Mouse (Mus musculus) hindbrain, embryonic 16.5 days (tissue): ENCODE results near the gene Chst3. TPM values are rescaled to one million over a fixed set of nuclear protein-coding genes. Genes with fewer than 3 reads are reported as not detected.
"Not testable (repeated sequence)": the region's sequence is repeated elsewhere in the genome, so short reads cannot be mapped to it uniquely, and the experiment has no call there.

Source experiments
- ATAC-seq: fragments of 200-750 bp; cut with Nextera tagmentation; 2 replicates; pipeline ENCODE4 v1.8.0; 2017; ENCODE audit warnings: moderate TSS enrichment, moderate library complexity
- H3K27ac ChIP-seq: fragments of 300-500 bp; sonication (generic); 2 replicates; pipeline ENCODE4 v1.5.1; 2014; ENCODE audit warnings: low read depth, mild to moderate bottlenecking, control low read depth, low read length, moderate library complexity
- H3K27me3 ChIP-seq: fragments of 300-500 bp; sonication (generic); replicated peaks from 2 replicates; pipeline ENCODE4 v1.6.1; 2014; ENCODE audit warnings: low read length; ENCODE audit not compliant: control insufficient read depth, insufficient read depth
- H3K36me3 ChIP-seq: fragments of 300-500 bp; sonication (generic); 2 replicates; pipeline ENCODE4 v1.6.1; 2014; ENCODE audit warnings: mild to moderate bottlenecking, low read length, moderate library complexity, mixed read lengths; ENCODE audit not compliant: control insufficient read depth, insufficient read depth
- H3K4me1 ChIP-seq: fragments of 300-500 bp; sonication (generic); 2 replicates; pipeline ENCODE4 v1.6.1; 2014; ENCODE audit warnings: low read depth, low read length; ENCODE audit not compliant: control insufficient read depth, insufficient read depth
- H3K4me2 ChIP-seq: fragments of 300-500 bp; sonication (generic); 2 replicates; pipeline ENCODE4 v1.6.1; 2014; ENCODE audit warnings: mild to moderate bottlenecking, low read length, control low read depth, moderate library complexity
- H3K4me3 ChIP-seq: fragments of 300-500 bp; sonication (generic); 2 replicates; pipeline ENCODE4 v1.5.1; 2014; ENCODE audit warnings: mild to moderate bottlenecking, low read length, control low read depth, moderate library complexity
- H3K9ac ChIP-seq: fragments of 300-500 bp; sonication (generic); 2 replicates; pipeline ENCODE4 v1.6.1; 2014; ENCODE audit warnings: low read depth, mild to moderate bottlenecking, control low read depth, low read length, moderate library complexity
- H3K9me3 ChIP-seq: fragments of 300-500 bp; sonication (generic); 2 replicates; pipeline ENCODE4 v1.6.1; 2014; ENCODE audit warnings: mild to moderate bottlenecking, low read length, moderate library complexity; ENCODE audit not compliant: control insufficient read depth
- WGBS: fragments of 180-500 bp; shearing (Covaris S2); extraction: QIAGEN DNeasy Blood & Tissue Kit; methylation state at CpG from one replicate; pipeline ENCODE4 v1.1.7; 2014; 5-methylcytosine and 5-hydroxymethylcytosine counted together
- polyA plus RNA-seq: library from polyadenylated mRNA; unstranded; fragments of >200 nt; fragmentation: Nextera tagmentation; extraction: Ambion mirVana; gene quantifications from 2 replicates; pipeline ENCODE4 v1.2.1, GENCODE M21; 2015

The Chst3 gene
- polyA plus RNA-seq, 1 experiment from 2014 or later = 1.7 TPM

- 94% methylated on average over 5 of the region's 5 CpGs for WGBS
- Histone ChIP-seq H3K4me1 (no peaks in the 10 kb centered on the region), H3K9ac (no peak overlapping the region), H3K36me3 (no peaks in the 10 kb centered on the region), H3K27ac (no peak overlapping the region), H3K4me2 (no peak overlapping the region), H3K4me3 (no peak overlapping the region), H3K9me3 (no peaks in the 10 kb centered on the region), H3K27me3 (no peaks in the 10 kb centered on the region)
- no peak for ATAC-seq
These were observed 24.9 kb upstream of the Chst3 start for GRCm38 (mm10) chr10:60243941-60244340.

GRCm38 (mm10) chr10:60240416-60240815 lies 21.4 kb upstream of the Chst3 start:
- Histone ChIP-seq H3K36me3 (no peaks in the 10 kb centered on the region), H3K9me3 (no peaks in the 10 kb centered on the region), H3K4me1 (no peaks in the 10 kb centered on the region), H3K27me3 (no peaks in the 10 kb centered on the region), H3K4me2 (no peak overlapping the region), H3K27ac (no peak overlapping the region), H3K4me3 (no peak overlapping the region), H3K9ac (no peak overlapping the region)
- 84% methylated on average over 6 of the region's 6 CpGs for WGBS
- no peak for ATAC-seq

GRCm38 (mm10) chr10:60237475-60238154 lies 18.6 kb upstream of the Chst3 start:
- Histone ChIP-seq H3K4me2 (no peak overlapping the region), H3K36me3 (no peaks in the 10 kb centered on the region), H3K27ac (no peak overlapping the region), H3K4me1 (no peaks in the 10 kb centered on the region), H3K9me3 (no peaks in the 10 kb centered on the region), H3K27me3 (no peaks in the 10 kb centered on the region), H3K4me3 (no peak overlapping the region), H3K9ac (no peak overlapping the region)
- 67% methylated on average over 10 of the region's 10 CpGs for WGBS
- no peak for ATAC-seq

- H3K9me3 ChIP-seq, H3K4me2 ChIP-seq, H3K9ac ChIP-seq, H3K27me3 ChIP-seq, H3K4me1 ChIP-seq, H3K27ac ChIP-seq, H3K4me3 ChIP-seq, ATAC-seq, H3K36me3 ChIP-seq: not testable (repeated sequence)
- WGBS = 96% methylated on average over 6 of the region's 6 CpGs
These were observed 16.8 kb upstream of the Chst3 start for GRCm38 (mm10) chr10:60235876-60236275.

- H3K27ac ChIP-seq = no peak overlapping the region
- ATAC-seq = no peak
- H3K4me3 ChIP-seq = no peak overlapping the region
- no peaks in the 10 kb centered on the region for H3K4me1 ChIP-seq
- H3K9ac ChIP-seq = no peak overlapping the region
- no peak overlapping the region for H3K4me2 ChIP-seq
- H3K9me3 ChIP-seq = no peaks in the 10 kb centered on the region
- no peaks in the 10 kb centered on the region for H3K36me3 ChIP-seq
- H3K27me3 ChIP-seq = no peaks in the 10 kb centered on the region
- whole genome bisulfite sequencing = 82% methylated on average over 9 of the region's 9 CpGs
These were observed 14.9 kb upstream of the Chst3 start for GRCm38 (mm10) chr10:60234006-60234405.

GRCm38 (mm10) chr10:60230321-60231088 lies 11.4 kb upstream of the Chst3 start:
- no peak overlapping the region for H3K4me3 ChIP-seq
- H3K4me2 ChIP-seq = no peak overlapping the region
- no peaks in the 10 kb centered on the region for H3K27me3 ChIP-seq
- no peak for ATAC-seq
- no peak overlapping the region for H3K27ac ChIP-seq
- 71% methylated on average over 6 of the region's 6 CpGs for WGBS
- H3K9ac ChIP-seq = no peak overlapping the region
- H3K4me1 ChIP-seq = no peaks in the 10 kb centered on the region
- no peaks in the 10 kb centered on the region for H3K9me3 ChIP-seq
- H3K36me3 ChIP-seq = no peaks in the 10 kb centered on the region

- H3K9me3 ChIP-seq = no peaks in the 10 kb centered on the region
- H3K4me2 ChIP-seq = no peak overlapping the region
- no peak overlapping the region for H3K4me3 ChIP-seq
- H3K4me1 ChIP-seq = no peaks in the 10 kb centered on the region
- no peak overlapping the region for H3K9ac ChIP-seq
- no peaks in the 10 kb centered on the region for H3K36me3 ChIP-seq
- no peak for ATAC-seq
- WGBS = 84% methylated on average over 6 of the region's 6 CpGs
- no peaks in the 10 kb centered on the region for H3K27me3 ChIP-seq
- H3K27ac ChIP-seq = no peak overlapping the region
These were observed 10.1 kb upstream of the Chst3 start for GRCm38 (mm10) chr10:60229113-60229512.

GRCm38 (mm10) chr10:60227666-60228065 lies 8.6 kb upstream of the Chst3 start:
- no peaks in the 10 kb centered on the region for H3K36me3 ChIP-seq
- no peak overlapping the region for H3K27ac ChIP-seq
- H3K4me3 ChIP-seq = no peak overlapping the region
- no peak overlapping the region for H3K9ac ChIP-seq
- 89% methylated on average over 4 of the region's 4 CpGs for WGBS
- no peaks in the 10 kb centered on the region for H3K9me3 ChIP-seq
- H3K4me2 ChIP-seq = no peak overlapping the region
- no peaks in the 10 kb centered on the region for H3K27me3 ChIP-seq
- ATAC-seq = no peak
- H3K4me1 ChIP-seq = no peaks in the 10 kb centered on the region

GRCm38 (mm10) chr10:60224601-60225000 lies 5.5 kb upstream of the Chst3 start:
- H3K9me3 ChIP-seq = no peaks in the 10 kb centered on the region
- H3K4me3 ChIP-seq = no peak overlapping the region
- no peak overlapping the region for H3K9ac ChIP-seq
- H3K36me3 ChIP-seq = no peaks in the 10 kb centered on the region
- no peak overlapping the region for H3K27ac ChIP-seq
- H3K4me1 ChIP-seq = peaks cover 2% of the 10 kb centered on the region; the same call in 1 of the 2 replicates
- H3K27me3 ChIP-seq = peaks cover 6% of the 10 kb centered on the region
- ATAC-seq = no peak
- 89% methylated on average over 2 of the region's 2 CpGs for WGBS
- no peak overlapping the region for H3K4me2 ChIP-seq
